Mouse (Mus musculus): ENCODE measurements around the gene Psrc1. TPM values are rescaled to one million over a fixed set of nuclear protein-coding genes. Genes with fewer than 3 reads are reported as not detected.

The Psrc1 gene
- polyA plus RNA-seq, 1 experiment = not detected

- Histone ChIP-seq H3K4me1 (ENCODE audit: control insufficient read depth, insufficient read depth, insufficient read length, low read length) (no peaks in the 10 kb centered on the region), H3K4me3 (ENCODE audit: insufficient read depth, low read depth, low read length) (no peak overlapping the region), H3K27ac (replicated peaks; ENCODE audit: low read depth, low read length) (no peak overlapping the region)
Observed at GRCm38 (mm10) chr3:108424944-108425623, 41.4 kb downstream of the Psrc1 start.

GRCm38 (mm10) chr3:108425624-108426018 lies 42.0 kb downstream of the Psrc1 start:
- Histone ChIP-seq H3K27ac (replicated peaks; ENCODE audit: low read depth, low read length) (no peak overlapping the region), H3K4me3 (ENCODE audit: insufficient read depth, low read depth, low read length) (no peak overlapping the region), H3K4me1 (ENCODE audit: control insufficient read depth, insufficient read depth, insufficient read length, low read length) (no peaks in the 10 kb centered on the region)

- no peak overlapping the region for H3K4me3 ChIP-seq (ENCODE audit: insufficient read depth, low read depth, low read length)
- no peak overlapping the region for H3K27ac ChIP-seq (replicated peaks; ENCODE audit: low read depth, low read length)
Observed at GRCm38 (mm10) chr3:108432542-108433187, 49.0 kb downstream of the Psrc1 start.

GRCm38 (mm10) chr3:108433188-108433880 lies 49.7 kb downstream of the Psrc1 start:
- Histone ChIP-seq H3K4me1 (ENCODE audit: control insufficient read depth, insufficient read depth, insufficient read length, low read length) (no peaks in the 10 kb centered on the region), H3K4me3 (ENCODE audit: insufficient read depth, low read depth, low read length) (no peak overlapping the region), H3K27ac (replicated peaks; ENCODE audit: low read depth, low read length) (no peak overlapping the region)

More at GRCm38 (mm10) chr3:108432542-108433187, 49.0 kb downstream of the Psrc1 start:
- no peaks in the 10 kb centered on the region for H3K4me1 ChIP-seq (ENCODE audit: control insufficient read depth, insufficient read depth, insufficient read length, low read length)

- Histone ChIP-seq H3K27ac (replicated peaks; ENCODE audit: low read depth, low read length) (no peak overlapping the region), H3K4me1 (ENCODE audit: control insufficient read depth, insufficient read depth, insufficient read length, low read length) (no peaks in the 10 kb centered on the region), H3K4me3 (ENCODE audit: insufficient read depth, low read depth, low read length) (no peak overlapping the region)
Observed at GRCm38 (mm10) chr3:108433881-108434495, 50.3 kb downstream of the Psrc1 start.

- H3K27ac ChIP-seq (replicated peaks; ENCODE audit: low read depth, low read length) = no peak overlapping the region
- H3K4me3 ChIP-seq (ENCODE audit: insufficient read depth, low read depth, low read length) = no peak overlapping the region
Observed at GRCm38 (mm10) chr3:108435701-108436379, 52.2 kb downstream of the Psrc1 start.

GRCm38 (mm10) chr3:108436380-108436714 lies 52.7 kb downstream of the Psrc1 start:
- H3K27ac ChIP-seq (replicated peaks; ENCODE audit: low read depth, low read length) = no peak overlapping the region

More at GRCm38 (mm10) chr3:108435701-108436379, 52.2 kb downstream of the Psrc1 start:
- H3K4me1 ChIP-seq (ENCODE audit: control insufficient read depth, insufficient read depth, insufficient read length, low read length) = 0 out of 2 replicates have a peak, but pooled peaks cover 2% of the 10 kb centered on the region

More at GRCm38 (mm10) chr3:108436380-108436714, 52.7 kb downstream of the Psrc1 start:
- Histone ChIP-seq H3K4me1 (ENCODE audit: control insufficient read depth, insufficient read depth, insufficient read length, low read length) (0 out of 2 replicates have a peak, but pooled peaks cover 2% of the 10 kb centered on the region), H3K4me3 (ENCODE audit: insufficient read depth, low read depth, low read length) (no peak overlapping the region)

Other genes with a start within 250 kb of the Psrc1 start
- gene Gnai3, start 237.7 kb upstream of the Psrc1 start, polyA plus RNA-seq (2012; ENCODE audit: insufficient read depth, insufficient read length, missing spikeins) = 20.7 and 24.7 TPM in 2 replicates
- gene Gpr61, start 229.0 kb upstream of the Psrc1 start, polyA plus RNA-seq (2012; ENCODE audit: insufficient read depth, insufficient read length, missing spikeins) = not detected in 2 replicates
- gene Amigo1, start 197.5 kb upstream of the Psrc1 start, polyA plus RNA-seq (2012; ENCODE audit: insufficient read depth, insufficient read length, missing spikeins) = 5.8 and 10.1 TPM in 2 replicates
- 3.5 and 4.8 TPM in 2 replicates for gene Cyb561d1, start 182.6 kb upstream of the Psrc1 start, polyA plus RNA-seq (2012; ENCODE audit: insufficient read depth, insufficient read length, missing spikeins)
- 0.91 and 2.4 TPM in 2 replicates for gene Atxn7l2, start 172.9 kb upstream of the Psrc1 start, polyA plus RNA-seq (2012; ENCODE audit: insufficient read depth, insufficient read length, missing spikeins)
- 2.7 and 3.9 TPM in 2 replicates for gene Sypl2, start 157.2 kb upstream of the Psrc1 start, polyA plus RNA-seq (2012; ENCODE audit: insufficient read depth, insufficient read length, missing spikeins)
- 99.2 and 140 TPM in 2 replicates for gene Psma5, start 126.9 kb upstream of the Psrc1 start, polyA plus RNA-seq (2012; ENCODE audit: insufficient read depth, insufficient read length, missing spikeins)
- gene Sort1, start 99.8 kb upstream of the Psrc1 start, polyA plus RNA-seq (2012; ENCODE audit: insufficient read depth, insufficient read length, missing spikeins) = 53.0 and 68.1 TPM in 2 replicates
- gene Mybphl, start 18.9 kb upstream of the Psrc1 start, polyA plus RNA-seq (2012; ENCODE audit: insufficient read depth, insufficient read length, missing spikeins) = not detected in 2 replicates
- gene Celsr2, start 31.7 kb downstream of the Psrc1 start, polyA plus RNA-seq (2012; ENCODE audit: insufficient read depth, insufficient read length, missing spikeins) = 2.4 and 4.0 TPM in 2 replicates
- gene Sars, start 61.4 kb downstream of the Psrc1 start, polyA plus RNA-seq (2012; ENCODE audit: insufficient read depth, insufficient read length, missing spikeins) = 87.8 and 101 TPM in 2 replicates
- gene 1700013F07Rik, start 150.3 kb downstream of the Psrc1 start, polyA plus RNA-seq (2012; ENCODE audit: insufficient read depth, insufficient read length, missing spikeins) = not detected in 2 replicates
- not detected in 2 replicates for gene 5330417C22Rik, start 152.7 kb downstream of the Psrc1 start, polyA plus RNA-seq (2012; ENCODE audit: insufficient read depth, insufficient read length, missing spikeins)
- gene Tmem167b, start 178.6 kb downstream of the Psrc1 start, polyA plus RNA-seq (2012; ENCODE audit: insufficient read depth, insufficient read length, missing spikeins) = 24.1 and 27.7 TPM in 2 replicates
- gene Taf13, start 187.9 kb downstream of the Psrc1 start, polyA plus RNA-seq (2012; ENCODE audit: insufficient read depth, insufficient read length, missing spikeins) = 23.7 and 42.7 TPM in 2 replicates
- 4.5 and 5.3 TPM in 2 replicates for gene Wdr47, start 207.4 kb downstream of the Psrc1 start, polyA plus RNA-seq (2012; ENCODE audit: insufficient read depth, insufficient read length, missing spikeins)